Mouse (Mus musculus) left cerebral cortex, adult 11 months (tissue): Measurements from ENCODE around the gene Pum2.

Source experiments
- DNase-seq: peaks from one replicate; pipeline ENCODE4 v3.0.0; 2022; ENCODE audit warnings: low spot score

Pum2 gene

GRCm38 (mm10) chr12:8797936-8798335 is 124.0 kb downstream of the Pum2 start:
- DNase-seq, result no peak

DNA sequence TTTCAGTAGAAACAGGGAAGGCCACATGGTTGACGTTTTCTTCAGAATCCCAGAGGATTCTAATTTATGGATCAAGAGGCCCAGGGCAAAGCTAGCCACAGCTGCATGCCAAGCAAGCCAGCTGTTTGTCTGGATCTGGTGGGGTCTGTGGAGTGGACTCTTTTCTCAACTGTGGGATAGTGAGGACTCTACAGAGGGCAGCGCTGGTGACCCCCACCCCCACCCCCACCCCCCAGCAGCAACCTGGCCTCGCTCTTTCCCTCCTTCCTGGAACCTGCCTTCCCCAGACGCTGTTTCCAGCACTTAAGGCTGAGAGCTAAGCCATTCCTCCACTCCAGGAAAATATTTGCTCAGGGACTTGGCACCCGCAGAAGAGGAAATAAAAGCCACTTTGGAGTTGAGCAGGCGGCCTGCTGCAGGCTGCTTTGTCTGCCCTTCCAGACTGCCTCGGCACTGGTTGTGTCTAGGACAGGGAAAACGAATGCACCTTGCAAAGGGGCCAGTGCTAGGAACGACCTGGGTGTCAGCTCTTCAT is 124.6 kb downstream of the Pum2 start:
- DNase-seq, result no peak
